Mouse (Mus musculus) kidney, adult 2 months (tissue): ENCODE measurements at regions not wholly inside any gene's neighbourhood (a gene's known extent, or its start where the extent isn't known, plus 50 kb on each side); places are given as distances from the start of the nearest gene placed in this dataset.

Source experiments
- CTCF ChIP-seq: fragments of 200-500 bp; conservative IDR thresholded peaks from 2 replicates; pipeline ENCODE4 v1.5.1; 2011; ENCODE audit warnings: low read depth, mild to moderate bottlenecking, control low read depth, low read length, moderate library complexity, mixed read lengths; ENCODE audit not compliant: insufficient read depth, insufficient read length
- POLR2A ChIP-seq: fragments of 200-500 bp; IDR thresholded peaks from one replicate; pipeline ENCODE4 v1.6.1; 2011; ENCODE audit warnings: low read depth, low read length, control low read depth

DNA sequence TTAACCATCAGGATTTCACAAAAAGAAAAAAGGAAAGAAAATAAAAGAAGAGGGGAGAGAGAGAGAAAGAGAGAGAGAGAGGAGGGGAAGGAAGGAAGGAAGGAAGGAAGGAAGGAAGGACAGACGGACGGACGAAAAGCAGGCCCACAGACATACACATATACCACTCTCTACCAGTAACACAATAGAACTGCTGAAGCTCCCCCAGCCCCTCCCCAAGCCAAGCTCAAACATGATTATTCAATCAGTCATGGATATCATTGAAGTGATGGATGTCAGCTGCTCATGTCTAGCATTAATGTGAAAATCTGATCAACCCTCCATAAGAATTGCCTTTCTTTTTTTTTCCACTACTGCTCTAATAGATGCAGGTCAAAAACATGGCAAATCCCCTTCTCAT lies 161.2 kb downstream of the Mreg start:
- TF ChIP-seq CTCF (no peak), POLR2A (no peak)
